Mouse (Mus musculus) regulatory T cell (primary cell): Measurements from ENCODE around the gene Fam53a.

ENCODE experiments used
- in situ Hi-C: fragments of 300-600 bp; cut with MboI, MseI; formaldehyde crosslinking; loops from one replicate; pipeline ENCODE4 v1.15.1; 2025; ENCODE audit warnings: high pct_unique_total_duplicates

Fam53a gene

DNA sequence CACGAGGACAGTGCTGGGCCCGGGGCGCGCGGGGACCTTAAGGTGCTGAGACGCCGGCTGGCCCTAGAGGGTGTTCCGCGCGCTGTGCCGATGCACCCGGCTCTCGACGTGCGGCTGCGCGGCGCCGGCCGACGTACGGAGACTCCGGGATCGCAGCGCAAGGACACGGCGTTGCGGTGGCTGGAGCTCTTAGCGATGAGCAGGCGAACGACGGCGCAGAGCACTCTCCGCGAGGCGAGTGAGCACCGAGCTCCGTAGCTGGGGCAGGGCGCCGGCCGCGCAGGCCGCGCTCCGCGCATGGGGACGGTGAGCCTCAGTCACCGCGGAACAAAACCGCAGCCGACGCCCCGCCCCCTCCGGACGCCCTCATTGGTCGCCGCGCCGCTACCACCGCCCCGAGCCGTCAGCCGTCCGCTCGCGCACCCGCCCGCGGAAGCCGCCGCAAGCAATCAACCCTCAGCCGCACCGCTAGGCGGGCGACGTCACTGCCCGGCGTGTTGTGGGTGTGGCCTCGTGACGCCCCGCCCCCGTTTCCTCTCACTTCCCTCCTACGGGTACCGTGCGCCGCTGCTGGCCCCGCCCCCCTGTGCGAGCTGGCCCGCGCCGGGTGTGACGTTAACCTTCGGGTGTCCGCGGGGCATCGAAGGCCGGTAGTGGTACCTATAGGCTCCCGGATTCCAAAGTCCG is at the start of gene Fam53a, which contains the start of gene Gm9903:
Gene Fam53a, minus strand, starts transcription at position 335 of the 687 bp plus-strand sequence.
Gene Gm9903, plus strand, starts transcription at position 625 of the 687 bp plus-strand sequence.
- in situ Hi-C loops = loop anchor here (25.0 kb wide), 1 partner anchor 792 kb away; the partner anchor contains the start of gene Gm20671

DNA sequence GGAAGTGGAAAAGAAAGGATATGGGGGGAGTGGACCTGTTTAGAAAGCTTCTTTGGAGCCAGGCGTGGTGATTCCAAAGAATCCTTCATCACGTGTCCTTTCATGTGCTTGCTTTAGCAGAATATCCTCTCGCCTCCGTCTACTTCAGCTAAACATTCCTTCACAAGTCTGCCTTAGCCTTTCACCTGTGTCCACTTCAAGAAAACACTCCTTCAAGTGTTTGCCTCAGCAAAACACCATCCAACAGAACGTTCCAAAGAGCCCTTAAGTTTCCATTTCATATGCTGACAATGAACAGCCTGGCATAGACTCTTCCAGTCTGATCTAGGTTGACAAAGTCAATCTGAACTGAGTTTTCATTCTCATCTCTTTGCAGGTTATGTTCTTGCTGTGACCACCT is 48.8 kb upstream of the Fam53a start:
- in situ Hi-C loops = no loop called here

DNA sequence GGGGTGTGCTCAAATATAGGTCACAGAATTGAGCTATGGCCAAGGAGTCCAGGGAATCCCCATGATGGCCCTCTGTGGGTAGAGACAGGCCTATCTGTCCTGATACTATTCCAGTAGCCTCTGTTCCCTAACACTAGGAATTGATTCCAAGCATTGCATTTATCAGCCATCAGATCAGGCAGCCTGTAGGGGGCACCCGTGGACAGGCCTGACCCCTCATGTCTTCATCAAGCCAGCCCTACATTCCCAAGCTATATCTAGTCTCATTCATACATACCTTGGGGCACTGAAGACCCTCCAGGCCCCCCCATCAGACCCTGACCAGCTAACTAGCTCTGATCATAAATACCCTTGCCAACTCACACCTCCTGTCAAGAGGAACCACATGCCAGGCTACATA is 46.5 kb upstream of the Fam53a start:
- in situ Hi-C loops = no loop called here

DNA sequence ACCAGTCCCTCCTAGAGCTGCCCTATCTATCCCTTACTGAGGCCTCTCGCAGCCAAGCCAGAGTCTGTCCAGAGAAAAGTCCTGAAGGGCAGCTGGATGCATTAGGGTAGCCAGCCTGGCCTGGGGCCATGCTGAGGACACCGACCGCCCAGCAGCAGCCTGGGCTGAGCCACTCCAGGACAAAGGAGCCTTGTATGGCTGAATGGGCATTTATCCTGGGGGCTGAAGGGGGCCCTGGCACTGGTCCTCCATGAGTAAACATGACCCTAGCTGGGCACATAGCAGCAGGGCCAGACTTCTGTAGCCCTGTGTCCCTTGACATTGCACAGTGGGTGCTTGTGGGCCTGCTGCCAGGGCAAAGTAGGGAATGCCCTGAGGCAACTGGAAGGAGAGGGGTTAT is 45.0 kb upstream of the Fam53a start:
- in situ Hi-C loops = loop anchor here (5.0 kb wide), 1 partner anchor 248 kb away; no protein-coding TSS in a partner anchor

DNA sequence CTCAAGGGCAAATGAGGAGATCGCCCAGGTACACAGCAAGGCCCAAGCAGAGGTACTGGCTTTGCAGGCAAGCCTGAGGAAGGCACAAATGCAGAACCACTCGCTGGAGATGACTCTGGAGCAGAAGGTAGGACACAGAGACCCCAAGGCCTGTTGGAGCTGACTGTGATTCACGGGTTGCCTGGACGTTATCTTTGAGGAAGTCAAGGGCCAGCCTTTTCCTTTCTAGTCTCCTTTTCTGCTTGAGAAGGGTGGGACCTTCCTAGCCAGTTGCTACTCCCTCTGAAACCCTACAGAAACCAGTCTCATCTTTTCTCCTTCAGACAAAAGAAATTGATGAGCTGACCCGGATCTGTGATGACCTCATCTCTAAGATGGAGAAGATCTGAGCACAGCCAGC is 42.2 kb upstream of the Fam53a start:
- in situ Hi-C loops = loop anchor here (5.0 kb wide), 1 partner anchor 251 kb away; no protein-coding TSS in a partner anchor

DNA sequence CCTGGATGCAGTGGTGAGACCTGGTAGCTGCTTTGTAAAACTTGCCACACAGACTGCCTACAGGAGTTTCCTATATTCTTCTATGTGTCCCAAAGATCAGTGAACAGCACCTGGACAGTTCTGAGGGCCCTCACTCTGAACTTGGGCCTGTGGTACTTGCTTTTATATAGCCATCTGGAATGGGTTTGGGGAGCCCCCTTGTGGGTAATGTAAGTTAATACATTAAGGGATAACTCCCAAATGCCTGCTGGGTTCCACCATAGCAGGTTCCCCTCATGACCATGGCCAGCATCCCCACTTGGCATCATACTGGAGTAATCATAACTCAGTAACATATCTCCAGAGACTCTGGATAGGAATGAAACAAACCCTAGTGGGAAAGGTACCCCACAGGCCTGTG is 38.8 kb upstream of the Fam53a start:
- in situ Hi-C loops = no loop called here

DNA sequence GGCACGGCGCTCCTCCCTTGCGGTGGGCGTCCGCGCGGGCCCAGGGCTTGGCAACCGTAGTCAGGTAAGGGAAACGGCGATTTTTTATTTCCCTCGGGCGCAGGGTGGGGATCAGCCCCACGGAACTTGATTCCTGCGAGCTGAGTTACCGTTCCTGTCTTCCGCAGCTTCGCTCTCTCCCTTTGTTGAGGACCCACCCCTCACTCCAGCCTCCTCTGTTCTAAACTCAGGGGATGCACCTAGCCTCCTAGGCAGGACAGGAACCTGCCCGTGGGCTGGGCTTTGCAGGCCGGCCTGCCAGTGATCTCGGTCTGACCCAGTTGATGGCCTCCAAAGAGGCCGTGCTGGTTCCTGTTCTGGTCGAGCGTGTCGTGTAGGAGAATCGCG is 29.2 kb upstream of the Fam53a start:
- in situ Hi-C loops = loop anchor here (5.0 kb wide), 1 partner anchor 36 kb away; no protein-coding TSS in a partner anchor

DNA sequence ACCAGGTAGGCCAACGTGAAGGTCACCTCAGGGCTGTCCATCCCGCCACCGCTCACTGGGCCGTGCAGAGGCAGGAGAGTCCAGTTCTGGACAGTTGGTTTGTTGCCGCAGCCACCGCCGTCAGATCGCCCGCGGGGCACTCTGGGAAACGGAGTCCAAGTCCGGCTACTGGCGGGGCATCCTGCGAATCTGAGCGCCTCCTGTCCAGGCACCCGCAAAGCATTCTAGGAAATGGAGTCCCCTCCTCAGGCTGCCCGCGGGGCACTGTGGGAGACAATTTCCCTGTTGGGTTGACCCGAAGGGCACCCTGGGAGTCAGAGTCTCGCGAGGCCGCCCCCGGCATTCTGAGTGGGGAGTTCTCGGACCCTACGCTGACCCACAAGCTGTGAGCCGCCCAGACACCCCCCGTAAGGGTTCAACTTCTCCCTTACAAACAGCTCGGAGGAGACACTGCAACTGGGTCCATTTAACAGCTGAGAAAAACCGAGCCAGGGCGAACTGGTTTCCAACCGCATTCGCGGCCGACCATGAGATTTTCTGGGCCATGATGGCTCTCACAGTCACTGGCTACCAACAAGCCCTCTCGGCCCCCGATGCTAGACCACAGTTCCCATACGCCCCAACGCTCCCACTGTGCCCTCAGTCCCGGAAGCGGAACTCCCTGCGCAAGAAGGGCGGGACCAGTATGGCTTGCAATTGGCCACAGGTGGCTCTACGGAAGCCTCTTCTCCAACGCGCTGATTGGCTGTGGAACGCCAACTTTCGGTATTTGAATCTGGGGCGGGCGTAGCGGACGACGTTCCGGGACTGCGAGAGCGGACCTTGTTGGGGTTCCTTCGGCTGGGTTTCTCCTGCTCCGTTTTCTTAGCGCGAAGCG is 28.6 kb upstream of the Fam53a start, which contains the start of the genes Tacc3 and Tmem129:
Gene Tacc3, plus strand, starts transcription at position 342 of the 877 bp plus-strand sequence.
Gene Tmem129, minus strand, starts transcription at position 630 of the 877 bp plus-strand sequence.
- in situ Hi-C loops = loop anchor here (5.0 kb wide), 1 partner anchor 36 kb away; no protein-coding TSS in a partner anchor

DNA sequence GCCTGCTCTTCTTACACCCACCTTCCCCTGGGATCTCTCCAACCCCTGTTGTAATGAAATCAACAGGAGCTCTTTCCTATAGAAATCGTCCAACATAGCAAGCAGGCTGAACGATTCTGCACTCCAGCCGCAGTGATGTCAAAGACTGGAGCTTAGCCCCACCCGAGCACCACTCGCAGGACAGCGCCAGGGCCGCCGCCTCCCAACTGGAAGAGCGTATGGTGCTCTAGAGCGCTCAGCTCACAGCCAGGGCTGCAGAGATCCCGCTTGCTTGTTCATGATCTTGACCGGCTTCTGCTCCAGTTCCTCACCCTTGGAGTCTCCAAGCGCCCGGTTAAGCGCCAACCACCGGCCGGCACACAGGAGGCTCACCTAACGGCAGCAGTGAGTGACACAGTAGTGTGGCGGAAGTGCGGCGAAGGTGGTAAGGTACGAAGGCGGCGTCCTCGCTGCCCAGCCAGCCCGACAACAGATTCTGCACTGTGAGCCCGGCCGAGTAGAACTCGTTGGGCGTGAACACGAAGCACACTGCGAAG is 27.9 kb upstream of the Fam53a start:
- in situ Hi-C loops = loop anchor here (5.0 kb wide), 1 partner anchor 35 kb away; no protein-coding TSS in a partner anchor

DNA sequence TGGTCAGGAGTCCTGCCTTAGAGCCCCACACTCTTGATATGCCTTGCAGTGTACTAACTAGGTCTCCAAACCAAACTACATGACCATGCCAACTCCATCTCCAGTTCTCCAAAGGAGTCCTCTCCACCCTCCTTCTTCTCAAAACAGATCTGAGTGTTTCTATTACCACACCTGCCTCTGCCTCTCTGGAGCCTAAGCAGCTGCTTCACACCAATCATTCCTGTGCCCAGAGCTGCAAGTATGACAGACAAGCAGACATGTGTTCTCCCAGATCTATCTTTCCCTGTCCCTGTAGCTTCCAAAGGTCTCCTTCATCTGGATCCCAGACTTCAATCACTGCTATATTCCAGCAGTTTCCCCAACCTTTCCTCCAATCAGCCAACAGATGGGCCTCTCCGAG is 27.3 kb upstream of the Fam53a start:
- in situ Hi-C loops = loop anchor here (5.0 kb wide), 1 partner anchor 34 kb away; no protein-coding TSS in a partner anchor

DNA sequence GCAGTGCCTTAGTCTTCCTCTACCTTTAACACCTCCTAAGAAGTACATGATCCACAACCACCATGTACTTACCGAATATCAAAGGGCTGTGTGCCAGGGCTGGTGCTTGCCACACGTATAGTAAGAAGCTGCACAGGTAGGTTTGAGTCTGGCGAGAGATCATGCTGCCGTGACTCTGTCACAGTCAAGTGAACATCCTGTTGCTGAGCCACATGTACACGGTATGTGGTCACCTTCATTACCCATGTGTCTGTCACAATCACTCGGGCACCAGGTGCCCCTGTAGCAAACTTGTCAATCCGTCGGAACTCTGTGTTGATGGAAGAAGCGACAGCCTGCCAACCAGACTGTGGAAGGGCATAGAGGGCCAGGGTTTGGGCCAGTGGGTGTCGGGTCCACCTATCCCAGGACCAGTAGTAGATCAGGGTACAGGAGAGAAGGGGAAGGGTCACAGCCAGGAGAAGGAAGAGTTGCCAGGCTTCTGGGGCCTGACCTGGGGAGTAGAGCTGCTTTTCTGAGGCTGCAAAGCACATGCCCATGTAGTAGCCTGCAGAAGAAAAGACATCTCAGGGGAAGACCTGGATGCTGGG is 25.9 kb upstream of the Fam53a start:
- in situ Hi-C loops = loop anchor here (5.0 kb wide), 1 partner anchor 33 kb away; no protein-coding TSS in a partner anchor

DNA sequence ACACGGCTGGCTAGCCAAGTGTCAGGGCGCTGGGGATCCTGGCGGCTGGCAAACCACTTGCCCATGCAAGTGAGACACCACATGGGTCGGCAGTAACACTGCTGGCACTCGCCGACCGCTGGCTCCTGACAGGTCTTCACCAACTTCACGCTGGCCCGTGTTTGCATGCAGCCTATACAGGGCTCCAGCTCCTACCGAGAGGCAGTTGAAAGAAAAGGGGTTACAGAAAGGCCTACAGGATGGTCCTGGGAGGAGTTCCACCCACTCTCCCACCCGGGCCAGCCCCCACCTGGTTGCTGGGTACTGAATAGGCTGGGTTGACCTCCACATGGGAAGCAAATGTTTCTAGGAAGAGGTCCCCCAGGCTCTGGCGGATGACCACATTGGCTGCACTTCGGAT is 25.0 kb upstream of the Fam53a start:
- in situ Hi-C loops = no loop called here

DNA sequence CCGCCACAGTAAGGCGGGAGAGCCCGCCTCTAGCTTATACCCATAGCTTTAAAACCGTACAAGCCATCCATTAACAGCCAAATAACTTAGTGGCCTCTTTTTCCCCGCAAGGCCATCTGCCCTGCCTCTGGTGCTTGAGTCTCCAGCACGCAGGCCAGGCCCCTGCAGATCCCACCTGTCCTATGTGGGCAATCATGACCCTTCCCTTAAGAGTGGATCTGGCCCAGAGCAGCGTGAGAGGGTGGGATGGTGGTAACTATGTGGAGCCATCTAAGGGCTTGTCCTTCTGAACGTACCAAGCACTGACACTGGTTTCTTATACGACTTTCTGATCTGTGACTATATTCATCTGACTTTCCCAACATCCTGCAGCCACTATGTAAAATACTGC is 23.3 kb upstream of the Fam53a start:
- in situ Hi-C loops = no loop called here

DNA sequence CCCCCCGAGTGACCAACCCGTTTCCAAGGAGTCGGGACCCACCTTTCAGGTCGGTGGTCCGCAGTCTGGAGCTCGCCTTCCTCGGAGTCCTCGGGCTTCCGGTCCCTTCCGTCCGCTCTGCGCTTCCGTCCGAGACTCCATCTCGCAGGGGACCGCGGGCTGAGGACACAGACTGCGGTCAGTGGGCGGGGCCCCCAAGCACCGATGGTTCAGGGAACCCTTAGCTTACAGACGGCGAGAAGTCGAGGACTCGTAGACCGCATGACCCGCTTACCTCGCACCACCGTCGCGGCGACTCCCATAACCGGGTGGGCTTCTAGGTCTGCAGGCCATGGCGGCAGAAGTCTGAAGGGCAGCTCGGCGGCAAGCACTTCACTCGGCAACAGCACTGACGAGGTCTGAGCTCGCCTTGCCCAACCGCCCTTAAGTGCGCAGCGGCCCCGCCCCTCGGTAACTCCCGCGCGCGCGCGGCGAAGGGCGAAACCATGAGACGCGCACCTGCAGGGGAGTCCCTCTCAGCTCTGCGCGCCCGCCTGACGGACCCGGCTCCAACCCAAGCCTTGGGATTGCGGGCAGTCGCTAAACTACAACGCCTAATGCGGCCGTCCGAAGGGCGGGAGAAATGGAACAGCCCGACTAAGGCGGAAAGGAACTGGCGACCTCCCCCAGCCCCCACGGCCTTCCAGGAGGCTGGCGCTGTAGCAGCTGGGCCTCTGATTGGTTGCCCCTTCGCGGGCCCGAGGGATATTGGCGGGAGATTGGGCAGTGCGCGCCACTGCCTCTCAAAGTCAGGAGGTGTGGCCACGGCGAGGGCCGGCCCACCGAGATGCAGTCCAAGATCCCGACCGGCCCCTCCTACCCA is 22.7 kb upstream of the Fam53a start, which contains the start of gene Slbp:
Gene Slbp, minus strand, starts transcription at position 654 of the 862 bp plus-strand sequence.
- in situ Hi-C loops = no loop called here

DNA sequence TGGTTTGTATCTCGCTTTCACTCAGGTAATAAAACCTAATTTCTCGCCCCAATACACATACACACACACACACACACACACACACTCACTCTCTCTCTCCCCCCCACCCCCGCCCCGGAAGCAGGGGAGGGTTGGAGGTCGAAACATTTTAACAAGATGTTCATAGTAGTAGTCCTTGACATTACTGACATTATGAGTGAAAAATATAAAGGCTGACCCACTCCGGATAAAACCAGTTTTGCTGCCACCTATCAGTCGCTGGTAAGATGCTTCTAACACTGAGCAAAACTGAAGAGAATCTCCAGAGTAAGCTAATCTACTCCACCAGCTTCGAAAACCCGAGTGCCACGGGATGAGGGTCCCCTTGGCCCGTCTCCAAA is 22.1 kb upstream of the Fam53a start:
- in situ Hi-C loops = no loop called here

DNA sequence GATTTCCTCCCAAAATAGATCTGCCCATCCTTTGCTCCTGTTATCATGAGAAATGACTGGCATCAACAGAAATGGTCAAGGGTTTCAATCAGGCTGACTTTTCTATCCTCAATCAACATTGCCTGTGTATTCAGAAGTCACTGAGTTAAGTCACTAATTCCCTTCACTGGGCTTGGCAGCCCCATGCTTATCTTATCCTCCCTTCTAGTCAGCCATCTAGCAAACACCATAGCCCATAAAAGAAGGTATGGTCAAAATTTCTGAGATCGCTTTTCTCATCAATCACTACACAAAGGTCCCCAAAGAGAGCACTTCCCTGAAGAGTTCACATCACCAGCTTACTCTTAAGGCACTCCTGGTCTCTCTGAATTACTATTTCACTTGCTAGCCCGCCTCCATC is 21.6 kb upstream of the Fam53a start:
- in situ Hi-C loops = no loop called here

DNA sequence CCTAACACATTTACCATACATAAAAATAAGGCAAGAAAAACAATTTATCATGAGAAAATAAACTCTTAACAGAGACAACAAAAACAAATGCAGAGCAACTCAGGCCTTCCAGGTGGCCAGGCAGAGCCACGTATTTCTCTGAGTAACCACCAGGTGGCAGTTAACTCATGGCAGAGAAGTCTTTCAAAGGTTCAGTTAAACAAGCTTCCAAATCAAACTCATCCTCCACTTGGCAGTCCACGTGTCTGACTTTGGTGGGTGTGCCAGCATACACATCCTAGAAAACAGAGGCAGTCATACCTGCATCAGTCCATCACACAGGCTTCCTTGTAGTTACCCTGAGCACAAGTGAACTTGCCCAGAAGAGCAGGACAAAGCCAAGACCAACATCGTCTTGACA is 11.2 kb upstream of the Fam53a start:
- in situ Hi-C loops = loop anchor here (25.0 kb wide), 1 partner anchor 803 kb away; the partner anchor contains the start of gene Gm20671

DNA sequence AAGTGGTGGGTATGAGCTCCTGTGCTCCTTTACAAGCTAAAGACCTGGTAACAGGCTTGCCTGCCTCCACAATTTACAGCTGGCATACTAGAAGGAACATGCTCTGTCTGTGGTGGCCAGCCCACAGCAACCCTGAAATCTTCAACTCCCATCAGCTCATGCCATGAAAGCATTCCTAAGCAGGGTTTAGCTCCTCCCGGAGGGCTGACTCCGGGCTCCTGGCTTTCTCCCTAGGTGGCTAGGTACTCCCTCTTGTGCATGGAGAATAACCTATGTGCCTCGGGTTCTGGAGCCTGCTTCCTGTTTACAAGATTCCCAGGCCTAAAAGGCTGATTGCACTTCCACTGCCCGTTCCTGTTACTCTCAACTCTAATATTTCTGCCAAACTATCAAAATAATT is 9.4 kb upstream of the Fam53a start:
- in situ Hi-C loops = loop anchor here (25.0 kb wide), 1 partner anchor 802 kb away; the partner anchor contains the start of gene Gm20671

DNA sequence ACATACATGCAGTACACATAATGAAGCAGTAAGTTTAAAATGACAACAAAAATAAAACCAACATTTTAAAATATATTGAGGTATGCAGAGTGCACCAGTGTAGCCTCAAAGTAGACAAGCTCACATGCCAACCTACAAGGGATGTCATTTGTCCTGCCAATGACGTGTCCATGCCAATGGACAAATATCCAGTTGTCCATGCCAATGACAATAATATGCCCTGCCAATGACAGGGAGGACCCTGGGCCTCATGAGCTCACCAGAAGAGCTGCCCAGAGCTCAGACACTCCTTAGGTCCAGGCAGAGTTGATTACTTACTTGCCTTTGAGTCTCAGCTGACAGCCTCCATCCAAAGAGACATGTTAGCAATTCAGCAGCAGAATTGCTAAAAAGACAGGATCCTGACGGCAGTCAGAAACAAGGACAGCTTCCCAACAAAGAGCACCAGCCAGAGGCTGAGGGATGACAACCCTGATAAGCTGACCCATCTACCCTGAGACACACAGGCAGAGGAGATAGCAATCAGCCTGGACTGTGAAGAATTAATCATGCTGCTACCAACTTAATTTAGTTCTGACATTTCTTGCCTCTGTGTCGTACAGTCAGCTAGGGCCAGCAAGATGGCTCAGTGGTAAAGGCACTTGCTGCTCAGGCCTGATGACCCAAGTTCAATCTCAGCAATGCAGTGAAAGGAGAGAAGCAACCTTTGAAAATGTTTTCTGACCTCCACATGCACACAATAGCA is 8.3 kb upstream of the Fam53a start:
- in situ Hi-C loops = loop anchor here (25.0 kb wide), 1 partner anchor 800 kb away; the partner anchor contains the start of gene Gm20671
